Mouse (Mus musculus): Measurements from ENCODE around the gene Cnnm4. TPM values are rescaled to one million over a fixed set of nuclear protein-coding genes. Genes with fewer than 3 reads are reported as not detected.
"Not testable (repeated sequence)": the region's sequence is repeated elsewhere in the genome, so short reads cannot be mapped to it uniquely, and the experiment has no call there.

The Cnnm4 gene
- polyA plus RNA-seq, 1 experiment from 2014 or later = 10.4 TPM

DNA sequence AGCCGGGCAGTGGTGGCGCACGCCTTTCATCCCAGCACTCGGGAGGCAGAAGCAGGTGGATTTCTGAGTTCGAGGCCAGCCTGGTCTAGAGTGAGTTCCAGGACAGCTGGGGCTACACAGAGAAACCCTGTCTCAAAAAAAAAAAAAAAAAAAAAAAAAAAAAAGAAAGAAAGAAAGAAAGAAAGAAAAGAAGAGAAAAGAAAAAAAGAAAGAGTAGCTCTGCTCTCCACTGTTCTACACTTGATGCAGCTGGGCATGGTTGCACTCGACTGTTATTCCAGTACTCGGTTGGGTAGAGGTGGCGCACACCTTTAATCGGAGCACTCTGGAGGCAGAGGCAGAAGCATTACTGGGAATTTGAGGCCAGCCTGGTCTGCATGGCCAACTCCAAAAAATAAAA, 65.4 kb downstream of the Cnnm4 start, which contains the start of gene Ankrd23:
TSS of gene Ankrd23 (minus strand) at position 101 of the 400 bp plus-strand sequence.
- H3K27ac ChIP-seq (ENCODE audit: low read depth, low read length) = not testable (repeated sequence)

DNA sequence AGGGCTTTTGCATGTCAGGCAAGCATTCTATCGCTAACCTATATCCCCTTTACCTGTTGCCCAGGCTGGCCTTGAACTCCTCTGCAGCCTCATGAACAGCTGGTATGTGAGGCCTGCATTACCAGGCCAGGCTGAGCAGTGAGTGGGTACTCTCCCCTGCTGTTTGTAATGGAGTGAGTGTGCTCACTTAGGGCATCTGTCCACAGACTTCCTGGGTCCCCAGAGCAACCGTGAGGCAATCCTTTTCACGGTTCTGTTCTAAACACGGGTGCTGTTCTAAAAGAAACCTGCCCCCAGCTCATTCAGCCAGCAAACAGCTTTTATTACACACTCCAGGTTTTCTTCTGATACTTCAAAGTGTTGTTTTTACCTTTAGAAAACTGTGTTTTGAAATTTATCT, 67.3 kb downstream of the Cnnm4 start:
- H3K27me3 ChIP-seq (ENCODE audit: control insufficient read depth, insufficient read depth, low read length) = no peaks in the 10 kb centered on the region
- no peaks in the 10 kb centered on the region for H3K4me1 ChIP-seq (replicated peaks; ENCODE audit: control insufficient read depth, insufficient read depth, low read length)
- 88% methylated on average over 4 of the region's 4 CpGs for WGBS
- ATAC-seq (ENCODE audit: low FRiP score) = no peak
- H3K4me3 ChIP-seq (ENCODE audit: low read depth, low read length) = no peak overlapping the region
- no peak overlapping the region for H3K4me2 ChIP-seq (replicated peaks; ENCODE audit: low read depth, low read length)
- no peaks in the 10 kb centered on the region for H3K9me3 ChIP-seq (ENCODE audit: control insufficient read depth, low read length)
- DNase-seq (ENCODE audit: low spot score) = no peak
- H3K27ac ChIP-seq (ENCODE audit: low read depth, low read length) = no peak overlapping the region
- H3K36me3 ChIP-seq (ENCODE audit: control insufficient read depth, insufficient read depth, low read length) = no peaks in the 10 kb centered on the region; the same call in 1 of the 2 replicates
- H3K9ac ChIP-seq (ENCODE audit: low read depth, low read length) = no peak overlapping the region

More for the DNA sequence above, 65.4 kb downstream of the Cnnm4 start, which contains the start of gene Ankrd23:
- not testable (repeated sequence) for H3K4me1 ChIP-seq (replicated peaks; ENCODE audit: control insufficient read depth, insufficient read depth, low read length); H3K9me3 ChIP-seq (ENCODE audit: control insufficient read depth, low read length); H3K4me2 ChIP-seq (replicated peaks; ENCODE audit: low read depth, low read length); ATAC-seq (ENCODE audit: low FRiP score); H3K27me3 ChIP-seq (ENCODE audit: control insufficient read depth, insufficient read depth, low read length); H3K36me3 ChIP-seq (ENCODE audit: control insufficient read depth, insufficient read depth, low read length); H3K4me3 ChIP-seq (ENCODE audit: low read depth, low read length); DNase-seq (ENCODE audit: low spot score); H3K9ac ChIP-seq (ENCODE audit: low read depth, low read length)
- 93% methylated on average over 9 of the region's 9 CpGs for WGBS

DNA sequence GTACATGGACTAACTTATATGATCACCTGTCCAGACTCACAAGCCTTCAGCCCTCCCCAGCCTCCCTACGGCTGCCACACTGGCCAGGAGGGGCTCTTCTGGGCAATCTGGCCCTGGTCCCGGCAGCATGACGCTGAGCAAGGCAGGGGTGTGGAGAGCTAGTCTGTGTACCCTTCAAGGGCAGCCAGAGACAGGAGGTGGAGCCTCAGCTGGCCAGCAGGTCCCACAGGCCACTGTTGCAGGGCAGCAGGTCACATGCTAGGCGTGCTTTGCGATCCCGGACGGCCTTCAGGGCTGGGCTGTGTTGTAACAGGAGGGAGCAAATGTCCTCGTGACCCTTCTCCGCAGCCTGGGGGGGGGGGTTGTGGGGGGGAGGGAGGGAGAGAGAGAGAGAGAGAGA, 67.8 kb downstream of the Cnnm4 start, which contains the start of gene Gm42417:
TSS of gene Gm42417 (minus strand) at position 244 of the 400 bp plus-strand sequence.
- 45% methylated on average over 9 of the region's 9 CpGs for WGBS
- Histone ChIP-seq H3K27me3 (ENCODE audit: control insufficient read depth, insufficient read depth, low read length) (no peaks in the 10 kb centered on the region), H3K27ac (ENCODE audit: low read depth, low read length) (no peak within 1 kb of the TSS), H3K4me3 (ENCODE audit: low read depth, low read length) (no peak within 1 kb of the TSS), H3K9ac (ENCODE audit: low read depth, low read length) (no peak within 1 kb of the TSS), H3K36me3 (ENCODE audit: control insufficient read depth, insufficient read depth, low read length) (no peaks in the 10 kb centered on the region; the same call in 1 of the 2 replicates), H3K4me2 (replicated peaks; ENCODE audit: low read depth, low read length) (no peak within 1 kb of the TSS), H3K4me1 (replicated peaks; ENCODE audit: control insufficient read depth, insufficient read depth, low read length) (no peaks in the 10 kb centered on the region), H3K9me3 (ENCODE audit: control insufficient read depth, low read length) (no peaks in the 10 kb centered on the region)
- ATAC-seq (ENCODE audit: low FRiP score) (no peak), DNase-seq (ENCODE audit: low spot score) (no peak)

DNA sequence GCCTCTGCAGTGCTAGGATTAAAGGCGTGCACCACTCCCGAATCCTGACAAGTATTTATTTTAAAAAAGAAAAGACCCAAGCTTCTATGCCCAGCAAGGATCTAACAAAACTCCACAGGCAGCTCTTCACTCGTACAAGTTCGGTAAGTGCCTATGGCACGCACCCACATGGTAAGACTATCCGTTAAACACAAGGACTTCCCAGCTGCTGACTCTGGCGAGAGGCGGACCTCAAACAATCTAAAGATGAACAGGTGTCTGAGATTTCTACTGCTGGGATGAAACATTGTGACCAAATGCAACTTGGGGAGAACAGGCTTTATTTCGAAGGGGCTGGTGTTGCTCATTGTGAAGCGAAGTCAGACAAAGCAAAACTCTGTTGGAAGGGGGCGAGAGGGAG, 68.7 kb downstream of the Cnnm4 start:
- Histone ChIP-seq H3K9me3 (ENCODE audit: control insufficient read depth, low read length) (no peaks in the 10 kb centered on the region), H3K4me2 (replicated peaks; ENCODE audit: low read depth, low read length) (no peak overlapping the region), H3K4me1 (replicated peaks; ENCODE audit: control insufficient read depth, insufficient read depth, low read length) (no peaks in the 10 kb centered on the region), H3K27ac (ENCODE audit: low read depth, low read length) (no peak overlapping the region), H3K36me3 (ENCODE audit: control insufficient read depth, insufficient read depth, low read length) (no peaks in the 10 kb centered on the region; the same call in 1 of the 2 replicates), H3K27me3 (ENCODE audit: control insufficient read depth, insufficient read depth, low read length) (no peaks in the 10 kb centered on the region), H3K9ac (ENCODE audit: low read depth, low read length) (no peak overlapping the region), H3K4me3 (ENCODE audit: low read depth, low read length) (no peak overlapping the region)
- ATAC-seq (ENCODE audit: low FRiP score) (no peak), DNase-seq (ENCODE audit: low spot score) (no peak)
- WGBS = 90% methylated on average over 11 of the region's 11 CpGs

DNA sequence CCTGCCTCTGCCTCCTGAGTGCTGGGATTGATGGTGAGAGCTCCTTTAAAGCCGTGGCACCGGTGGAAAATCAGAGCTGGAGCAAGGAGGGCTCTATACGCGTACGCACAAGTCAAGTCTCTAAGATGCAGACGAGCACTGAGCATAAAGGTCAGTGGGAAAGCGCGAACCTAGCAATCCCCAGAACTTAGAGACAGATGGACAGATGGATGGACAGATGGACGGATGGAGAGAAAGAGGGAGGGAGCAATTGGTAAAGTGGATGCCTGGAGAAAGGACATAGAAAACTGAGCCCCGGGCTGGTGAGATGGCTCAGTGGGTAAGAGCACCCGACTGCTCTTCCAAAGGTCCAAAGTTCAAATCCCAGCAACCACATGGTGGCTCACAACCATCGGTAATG, 69.4 kb downstream of the Cnnm4 start:
- H3K4me1 ChIP-seq (replicated peaks; ENCODE audit: control insufficient read depth, insufficient read depth, low read length) = no peaks in the 10 kb centered on the region
- H3K4me2 ChIP-seq (replicated peaks; ENCODE audit: low read depth, low read length) = no peak overlapping the region
- ATAC-seq (ENCODE audit: low FRiP score) (no peak), DNase-seq (ENCODE audit: low spot score) (no peak)
- H3K36me3 ChIP-seq (ENCODE audit: control insufficient read depth, insufficient read depth, low read length) = no peaks in the 10 kb centered on the region; the same call in 1 of the 2 replicates
- H3K9ac ChIP-seq (ENCODE audit: low read depth, low read length) = no peak overlapping the region
- H3K27me3 ChIP-seq (ENCODE audit: control insufficient read depth, insufficient read depth, low read length) = no peaks in the 10 kb centered on the region
- H3K4me3 ChIP-seq (ENCODE audit: low read depth, low read length) = no peak overlapping the region
- H3K9me3 ChIP-seq (ENCODE audit: control insufficient read depth, low read length) = no peaks in the 10 kb centered on the region
- 92% methylated on average over 12 of the region's 12 CpGs for WGBS
- no peak overlapping the region for H3K27ac ChIP-seq (ENCODE audit: low read depth, low read length)

DNA sequence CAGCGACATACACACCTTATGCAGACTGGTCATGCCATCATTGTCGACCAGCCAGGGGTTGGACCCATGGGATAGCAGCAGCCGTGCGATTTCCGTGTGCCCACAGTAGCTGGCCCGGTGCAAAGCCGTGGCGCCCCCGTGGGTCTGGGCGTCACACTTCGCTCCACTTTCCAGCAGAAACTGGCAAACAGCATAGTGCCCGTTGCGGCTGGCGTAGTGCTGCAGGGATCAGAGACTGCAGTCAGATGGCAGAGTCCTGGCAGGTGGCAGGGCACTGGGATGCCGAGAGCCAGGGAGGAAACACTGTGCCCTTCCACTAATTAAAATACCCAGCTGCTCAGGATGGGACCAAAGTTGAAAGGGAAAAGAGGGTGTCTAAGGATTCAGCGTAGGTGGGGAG, 70.4 kb downstream of the Cnnm4 start:
- no peak for DNase-seq (ENCODE audit: low spot score)
- Histone ChIP-seq H3K4me1 (replicated peaks; ENCODE audit: control insufficient read depth, insufficient read depth, low read length) (no peaks in the 10 kb centered on the region), H3K4me2 (replicated peaks; ENCODE audit: low read depth, low read length) (no peak overlapping the region), H3K4me3 (ENCODE audit: low read depth, low read length) (no peak overlapping the region), H3K27me3 (ENCODE audit: control insufficient read depth, insufficient read depth, low read length) (no peaks in the 10 kb centered on the region), H3K9me3 (ENCODE audit: control insufficient read depth, low read length) (no peaks in the 10 kb centered on the region), H3K27ac (ENCODE audit: low read depth, low read length) (no peak overlapping the region), H3K9ac (ENCODE audit: low read depth, low read length) (no peak overlapping the region), H3K36me3 (ENCODE audit: control insufficient read depth, insufficient read depth, low read length) (no peaks in the 10 kb centered on the region; the same call in 1 of the 2 replicates)
- ATAC-seq (ENCODE audit: low FRiP score) = no peak
- WGBS = 96% methylated on average over 16 of the region's 16 CpGs

DNA sequence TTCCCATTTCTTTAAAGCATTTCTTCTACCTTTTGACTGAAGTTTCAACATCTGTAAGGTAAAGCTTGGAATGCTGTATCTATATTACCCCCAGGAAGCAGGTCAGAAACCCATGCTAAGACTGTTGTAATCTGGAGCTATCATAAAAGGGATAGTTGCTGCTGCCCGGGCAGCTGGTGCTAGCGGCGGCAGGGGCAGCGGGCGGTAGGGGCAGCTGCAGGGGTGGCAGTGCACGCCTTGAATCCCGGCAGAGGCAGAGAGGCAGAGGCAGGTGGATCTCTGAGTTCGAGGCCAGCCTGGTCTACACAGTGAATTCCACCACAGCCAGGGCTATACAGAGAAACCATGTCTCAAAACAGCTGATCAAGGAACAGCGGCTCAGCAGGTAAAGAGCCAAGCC, 71.5 kb downstream of the Cnnm4 start:
- H3K4me1 ChIP-seq (replicated peaks; ENCODE audit: control insufficient read depth, insufficient read depth, low read length) = no peaks in the 10 kb centered on the region; the same call in 1 of the 2 replicates
- 94% methylated on average over 9 of the region's 9 CpGs for WGBS
- H3K9ac ChIP-seq (ENCODE audit: low read depth, low read length) = no peak overlapping the region
- no peak overlapping the region for H3K4me3 ChIP-seq (ENCODE audit: low read depth, low read length)
- no peak for DNase-seq (ENCODE audit: low spot score)
- ATAC-seq (ENCODE audit: low FRiP score) = no peak
- no peaks in the 10 kb centered on the region for H3K9me3 ChIP-seq (ENCODE audit: control insufficient read depth, low read length)
- H3K4me2 ChIP-seq (replicated peaks; ENCODE audit: low read depth, low read length) = no peak overlapping the region
- H3K27ac ChIP-seq (ENCODE audit: low read depth, low read length) = no peak overlapping the region
- no peaks in the 10 kb centered on the region for H3K27me3 ChIP-seq (ENCODE audit: control insufficient read depth, insufficient read depth, low read length)
- no peaks in the 10 kb centered on the region; the same call in 1 of the 2 replicates for H3K36me3 ChIP-seq (ENCODE audit: control insufficient read depth, insufficient read depth, low read length)

DNA sequence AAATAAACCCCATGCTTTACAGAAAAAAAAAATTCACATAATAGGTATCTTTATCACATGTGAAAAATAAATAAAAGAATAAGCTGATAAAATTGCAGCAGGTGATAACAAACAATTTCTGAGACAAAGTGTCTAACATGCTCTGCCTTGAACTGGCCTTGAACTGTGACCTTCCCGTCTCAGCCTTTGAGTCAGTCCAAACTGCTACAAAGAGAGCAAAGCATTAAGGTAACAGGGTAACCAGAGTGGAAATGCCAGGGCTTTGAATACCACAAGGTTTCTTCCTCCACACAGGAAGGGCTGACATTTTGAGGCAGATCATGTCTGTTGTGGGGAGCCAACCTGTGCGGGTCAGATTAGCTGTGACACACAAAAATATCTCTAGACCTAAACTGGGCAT, 74.0 kb downstream of the Cnnm4 start:
- H3K36me3 ChIP-seq (ENCODE audit: control insufficient read depth, insufficient read depth, low read length) = peaks cover 6% of the 10 kb centered on the region
- H3K4me1 ChIP-seq (replicated peaks; ENCODE audit: control insufficient read depth, insufficient read depth, low read length) = peaks cover 2% of the 10 kb centered on the region; the same call in 1 of the 2 replicates
- ATAC-seq (ENCODE audit: low FRiP score) (no peak), DNase-seq (ENCODE audit: low spot score) (no peak)
- H3K4me3 ChIP-seq (ENCODE audit: low read depth, low read length) = no peak overlapping the region
- no peak overlapping the region for H3K27ac ChIP-seq (ENCODE audit: low read depth, low read length)
- WGBS = 74% methylated on average over 2 of the region's 2 CpGs
- H3K9ac ChIP-seq (ENCODE audit: low read depth, low read length) = no peak overlapping the region
- H3K9me3 ChIP-seq (ENCODE audit: control insufficient read depth, low read length) = no peaks in the 10 kb centered on the region
- no peaks in the 10 kb centered on the region for H3K27me3 ChIP-seq (ENCODE audit: control insufficient read depth, insufficient read depth, low read length)
- H3K4me2 ChIP-seq (replicated peaks; ENCODE audit: low read depth, low read length) = no peak overlapping the region

DNA sequence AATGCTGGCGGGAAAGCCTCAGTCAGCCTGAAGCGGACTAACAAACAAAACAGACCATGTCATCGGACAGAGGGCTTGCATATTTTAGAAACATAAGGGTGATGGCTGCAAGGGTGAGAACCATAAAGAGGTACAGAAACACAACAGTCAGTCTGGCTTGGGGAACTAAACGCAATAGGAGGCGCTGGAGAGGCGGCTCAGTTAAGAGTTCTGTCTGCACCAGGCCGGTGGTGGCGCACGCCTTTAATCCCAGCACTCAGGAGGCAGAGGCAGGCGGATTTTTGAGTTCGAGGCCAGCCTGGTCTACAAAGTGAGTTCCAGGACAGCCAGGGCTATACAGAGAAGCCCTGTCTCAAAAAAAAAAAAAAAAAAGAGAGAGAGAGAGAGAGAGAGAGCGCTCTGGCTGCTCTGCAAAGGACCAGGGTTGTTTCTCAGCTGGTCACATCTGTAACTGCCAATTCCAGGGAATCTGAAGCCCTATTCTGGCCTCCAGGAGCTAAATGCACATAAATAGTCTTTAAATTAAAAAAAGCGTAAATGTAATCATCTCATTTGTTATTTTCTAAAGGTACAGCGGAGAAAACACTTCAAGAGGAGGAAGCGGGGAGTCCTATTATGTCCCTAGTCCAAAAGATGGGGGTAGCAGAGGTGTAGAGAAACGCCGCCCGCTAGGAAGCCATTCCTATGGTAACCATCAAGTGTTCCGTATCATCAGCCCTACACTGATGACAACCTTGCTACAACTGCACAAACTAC, 74.6 kb downstream of the Cnnm4 start:
- no peaks in the 10 kb centered on the region for H3K9me3 ChIP-seq (ENCODE audit: control insufficient read depth, low read length)
- no peak for DNase-seq (ENCODE audit: low spot score)
- peak overlapping the region; percentile 56 for H3K4me3 ChIP-seq (ENCODE audit: low read depth, low read length)
- ATAC-seq (ENCODE audit: low FRiP score) = no peak
- H3K4me2 ChIP-seq (replicated peaks; ENCODE audit: low read depth, low read length) = peak overlapping the region; percentile 61
- H3K4me1 ChIP-seq (replicated peaks; ENCODE audit: control insufficient read depth, insufficient read depth, low read length) = peaks cover 2% of the 10 kb centered on the region; the same call in 1 of the 2 replicates
- peak overlapping the region; percentile 70; the same call in 1 of the 2 replicates for H3K9ac ChIP-seq (ENCODE audit: low read depth, low read length)
- H3K27ac ChIP-seq (ENCODE audit: low read depth, low read length) = no peak overlapping the region
- 73% methylated on average over 18 of the region's 19 CpGs for WGBS
- no peaks in the 10 kb centered on the region for H3K27me3 ChIP-seq (ENCODE audit: control insufficient read depth, insufficient read depth, low read length)
- peaks cover 12% of the 10 kb centered on the region for H3K36me3 ChIP-seq (ENCODE audit: control insufficient read depth, insufficient read depth, low read length)
